ENCODE assay signal across 15 mouse cellular contexts in the genomic region with DNA sequence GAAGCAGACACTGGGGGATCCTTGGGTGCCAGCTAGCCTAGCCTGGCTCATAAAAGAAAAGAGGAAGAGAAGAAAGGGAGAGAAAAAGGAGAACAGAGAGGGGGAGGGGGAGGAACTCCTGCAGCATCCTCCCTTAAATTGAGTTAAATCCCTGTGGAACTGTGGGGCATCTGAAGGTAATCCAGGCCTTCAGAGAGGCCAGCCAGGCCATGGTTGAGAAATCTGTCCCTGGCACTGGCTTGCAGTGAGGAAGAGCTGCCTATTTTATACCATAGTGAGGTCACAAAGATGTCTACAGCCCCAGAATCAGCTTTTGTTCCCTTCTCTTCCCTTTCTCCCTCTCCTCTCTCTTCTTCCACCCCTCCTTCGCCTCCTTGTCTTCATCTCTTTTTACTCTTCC. TPM values are rescaled to one million over a fixed set of nuclear protein-coding genes. Genes with fewer than 3 reads are reported as not detected.
"Had no signal": no experiment of that assay in that cellular context is flagged by ENCODE, and none has a peak within 500 bp of the region (broad histone marks: within the 10 kb centered on the region; RNA-seq: fewer than 3 reads in every experiment).

No protein-coding gene starts in this region.

- DNase-seq: left cerebral cortex, postnatal 4 days; lung, adult 2 months; lung, postnatal 36 days; right cerebral cortex, postnatal 4 days; spleen, adult 18-20 months; thymus, adult 18-20 months; thymus, postnatal 25 days had no signal

- H3K4me3 ChIP-seq: liver, embryonic 15.5 days; midbrain, embryonic 15.5 days; neural tube, embryonic 13.5 days had no signal

- ATAC-seq: lung, postnatal 0 days; midbrain, embryonic 15.5 days had no signal

- H3K27me3 ChIP-seq: liver, embryonic 15.5 days; midbrain, embryonic 15.5 days; neural tube, embryonic 13.5 days had no signal

- H3K4me1 ChIP-seq: liver, embryonic 15.5 days; midbrain, embryonic 15.5 days had no signal

- H3K9ac ChIP-seq: liver, embryonic 15.5 days; midbrain, embryonic 15.5 days; neural tube, embryonic 13.5 days had no signal

- H3K9me3 ChIP-seq: liver, embryonic 15.5 days; midbrain, embryonic 15.5 days; neural tube, embryonic 13.5 days had no signal

- H3K4me2 ChIP-seq: liver, embryonic 11.5 days; liver, embryonic 15.5 days; midbrain, embryonic 15.5 days; neural tube, embryonic 13.5 days had no signal

- H3K27ac ChIP-seq: kidney, postnatal 0 days; liver, embryonic 15.5 days; midbrain, embryonic 15.5 days; neural tube, embryonic 13.5 days had no signal

- H3K36me3 ChIP-seq: liver, embryonic 15.5 days; midbrain, embryonic 15.5 days; neural tube, embryonic 13.5 days had no signal

RNA-seq across cellular contexts. Expression of a gene that starts 58.5 kb away (rescaled TPM):
- total RNA-seq: megakaryocyte progenitor cell, adult 5-6 weeks; monocyte, adult 5-6 weeks had no signal
